Mouse (Mus musculus) v-Abl transformed pro-B cells (cell line): ENCODE measurements around the gene Clrn2.

Source experiments
- in situ Hi-C, 2 experiments: fragments of 400-800 bp; cut with MboI; formaldehyde crosslinking; loops; one replicate each; pipeline ENCODE4 v1.15.1; 2025; ENCODE audit not compliant: unreplicated experiment in 2 of 2

Gene Clrn2

DNA sequence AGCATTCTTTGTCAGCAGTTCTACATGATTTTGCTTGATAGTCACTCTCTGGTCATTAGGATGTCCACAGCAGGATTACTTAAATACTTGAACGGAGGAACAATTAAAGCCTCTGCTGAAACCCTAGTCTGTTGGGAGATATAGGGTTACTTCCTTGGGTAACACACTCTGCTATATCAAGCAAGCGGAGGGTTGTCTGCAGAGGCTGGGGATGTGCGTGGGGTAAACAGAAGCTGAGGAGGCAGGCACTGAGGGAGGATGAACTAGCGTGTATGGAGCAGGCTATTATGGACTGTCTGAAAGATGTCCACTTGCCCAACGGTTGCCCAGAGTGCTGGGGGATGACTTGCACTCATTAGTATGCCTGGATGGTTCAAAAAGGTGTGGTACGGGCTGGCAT is at the start of gene Clrn2:
Gene Clrn2 (plus strand): TSS at position 301 of the 400 bp plus-strand sequence.
- in situ Hi-C loops, result loop anchor here in 1 of 2 experiments (5.0 kb wide), 1 partner anchor 39 kb away; the partner anchor contains the start of gene Lap3

DNA sequence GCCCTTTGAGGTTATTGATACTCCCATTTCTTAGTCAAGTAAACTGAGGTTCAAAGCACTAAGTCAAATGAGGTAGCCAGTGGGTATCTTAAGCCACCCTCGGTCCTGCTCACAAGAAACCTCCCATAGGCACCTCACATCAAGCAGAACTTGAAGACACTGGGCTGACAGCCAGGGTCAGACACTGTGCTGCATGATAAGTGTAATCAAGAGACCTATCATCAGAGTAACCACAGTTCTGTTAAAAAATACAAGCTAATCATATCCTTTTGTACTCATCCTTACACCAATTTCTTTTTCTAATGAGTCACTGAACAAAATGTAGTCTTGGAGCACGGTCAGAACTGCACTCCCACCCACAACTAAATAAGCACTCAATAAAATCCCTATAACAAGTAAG is 47.4 kb upstream of the Clrn2 start:
- in situ Hi-C loops, result loop anchor here in 1 of 2 experiments (10.0 to 25.0 kb wide), 4 partner anchors 1121 to 1994 kb away; partner anchors contain the start of gene Cc2d2a

DNA sequence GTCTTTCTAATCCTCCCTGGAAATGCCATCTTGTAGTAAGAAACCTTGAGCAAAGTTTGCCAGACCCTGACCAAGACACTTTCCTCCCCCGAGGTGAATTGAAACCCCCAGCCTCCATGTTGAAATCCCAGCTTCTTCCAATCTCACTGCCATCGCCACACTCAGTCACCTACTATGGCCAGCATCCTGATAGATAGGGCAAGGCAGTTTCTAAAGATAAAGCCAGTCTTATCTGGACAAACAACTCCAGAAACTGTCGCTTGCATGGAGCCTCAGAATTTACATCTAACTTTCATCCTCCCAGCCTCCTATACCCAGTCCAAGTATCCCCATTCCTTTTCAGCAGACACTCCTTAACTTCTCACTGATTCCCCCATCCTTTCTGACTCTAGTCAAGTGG is 37.1 kb upstream of the Clrn2 start:
- in situ Hi-C loops, result loop anchor here in 1 of 2 experiments (25.0 kb wide), 1 partner anchor 2004 kb away; no protein-coding TSS in a partner anchor

DNA sequence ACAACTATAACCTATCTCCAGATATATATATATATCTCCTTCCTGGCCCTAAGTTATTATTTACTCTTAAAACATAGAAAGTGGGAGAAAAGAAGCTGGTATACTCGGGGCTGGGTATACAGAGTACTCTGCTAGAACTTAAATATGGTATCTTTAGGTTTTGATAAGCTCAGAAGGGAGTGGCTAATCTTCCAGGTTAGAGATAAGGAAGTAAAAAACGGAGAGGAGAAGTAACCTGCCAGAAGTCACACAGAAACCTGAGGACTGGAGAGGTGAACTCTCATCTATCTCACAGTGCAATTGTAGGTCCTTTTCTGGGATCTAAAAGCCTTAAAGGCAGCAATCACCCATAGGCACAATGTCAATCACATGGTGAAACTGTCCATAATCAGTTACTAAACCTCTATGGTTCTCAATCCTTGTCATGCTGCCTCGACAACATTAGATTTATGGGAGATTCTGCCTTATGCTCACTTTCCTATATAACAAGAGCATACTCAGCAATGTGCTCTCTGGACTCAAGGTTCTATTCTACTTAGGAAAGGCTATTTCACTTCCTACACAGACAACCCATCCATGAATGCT is 35.6 kb upstream of the Clrn2 start:
- in situ Hi-C loops, result loop anchor here in 1 of 2 experiments (25.0 kb wide), 1 partner anchor 2006 kb away; no protein-coding TSS in a partner anchor

GRCm38 (mm10) chr5:45419841-45420638 is 33.5 kb upstream of the Clrn2 start:
- in situ Hi-C loops, result loop anchor here (10.0 to 25.0 kb wide), 4 partner anchors 1115 to 2008 kb away; partner anchors contain the start of gene Cc2d2a (in 1 of the 2)

- in situ Hi-C loops, result loop anchor here (10.0 to 25.0 kb wide), 4 partner anchors 1117 to 2010 kb away; partner anchors contain the start of gene Cc2d2a (in 1 of the 2)
Observed at GRCm38 (mm10) chr5:45421881-45422844, 31.4 kb upstream of the Clrn2 start.

DNA sequence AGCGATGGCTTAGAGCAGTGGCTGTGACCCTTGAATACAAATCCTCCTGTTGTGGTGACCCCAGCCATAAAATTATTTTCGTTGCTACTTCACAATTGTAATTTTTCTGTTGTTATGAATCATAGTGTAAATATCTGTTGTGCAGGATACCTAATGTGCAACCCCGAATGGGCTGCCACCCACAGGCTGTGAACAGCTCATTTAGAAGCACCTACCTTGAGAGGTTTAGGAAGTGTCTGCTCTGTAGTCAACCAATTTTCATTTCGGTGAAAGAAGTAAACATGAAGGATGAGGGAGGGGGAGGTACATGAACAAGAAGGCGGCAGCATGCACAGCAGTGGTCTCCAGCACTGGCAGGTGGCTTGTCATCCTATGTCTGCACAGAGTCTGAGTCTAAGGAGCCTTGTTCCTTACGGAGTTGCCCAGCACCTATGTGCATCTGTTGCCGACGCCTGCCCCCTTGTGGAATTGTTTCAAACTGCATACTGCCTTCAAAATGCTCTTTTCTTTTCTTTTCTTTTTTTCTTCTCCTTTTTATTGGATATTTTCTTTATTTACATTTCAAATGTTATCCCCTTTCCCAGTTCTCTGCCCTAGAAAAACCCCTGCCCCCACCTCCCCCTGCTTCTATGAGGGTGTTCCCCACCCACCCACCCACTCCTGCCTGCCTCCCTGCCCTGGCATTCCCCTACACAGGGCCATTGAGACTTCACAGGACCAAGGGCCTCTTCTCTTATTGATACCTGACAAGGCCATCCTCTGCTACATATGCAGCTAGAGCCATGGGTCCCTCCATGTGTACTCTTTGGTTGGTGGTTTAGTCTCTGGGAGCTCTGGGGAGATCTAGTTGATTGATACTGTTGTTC is 29.3 kb upstream of the Clrn2 start:
- in situ Hi-C loops, result loop anchor here (10.0 to 25.0 kb wide), 4 partner anchors 1119 to 2012 kb away; partner anchors contain the start of gene Cc2d2a (in 1 of the 2)

DNA sequence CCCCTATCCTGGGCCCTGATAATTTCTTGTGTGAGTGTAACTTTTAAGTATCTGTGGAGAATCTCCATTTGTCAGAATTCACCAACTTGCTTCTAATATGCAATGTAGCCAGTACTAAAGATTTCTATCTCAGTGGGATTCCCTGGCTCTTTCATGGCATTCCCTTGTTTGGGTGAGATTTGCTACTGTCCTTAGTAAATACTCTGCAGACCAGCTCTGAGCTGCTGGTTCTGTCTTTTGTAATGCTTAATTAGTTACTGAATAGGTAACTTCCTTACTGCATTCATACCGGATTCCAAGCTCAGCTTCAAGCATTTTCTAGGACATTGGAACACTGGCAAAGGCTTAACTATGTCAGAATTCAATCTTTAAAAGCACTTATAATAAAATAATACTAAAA is 27.8 kb upstream of the Clrn2 start:
- in situ Hi-C loops, result loop anchor here (10.0 kb wide), 3 partner anchors 1121 to 1761 kb away; partner anchors contain the start of gene Cc2d2a (in 1 of the 2)

DNA sequence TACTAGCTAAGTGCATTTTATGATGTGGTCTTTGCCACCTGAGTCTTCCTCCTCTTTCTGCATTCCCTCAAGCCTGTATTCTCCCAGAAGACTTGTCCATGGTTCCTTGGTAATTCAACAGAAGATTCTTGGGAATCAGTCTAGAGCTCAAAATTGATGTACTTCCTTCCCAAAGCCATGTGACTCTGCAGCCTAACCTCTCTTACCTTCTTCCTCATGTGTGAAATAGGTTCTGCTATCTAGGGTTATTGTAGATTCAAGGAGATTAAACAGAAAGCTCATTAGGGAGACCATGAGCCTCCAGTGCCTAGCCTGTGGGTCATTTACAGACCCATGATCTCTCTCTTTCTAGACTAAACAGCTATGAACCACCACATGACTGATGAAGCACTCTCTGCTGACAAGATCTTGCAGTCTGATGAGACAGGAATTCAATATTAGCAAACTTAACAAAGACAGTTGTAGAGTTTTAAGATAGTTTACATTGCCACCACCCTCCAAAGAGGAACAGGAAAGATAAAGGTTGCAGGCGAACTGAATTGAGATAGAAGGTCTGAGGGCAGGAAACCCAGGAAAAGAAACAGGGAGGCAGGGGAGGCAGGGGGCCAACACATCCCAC is 27.0 kb upstream of the Clrn2 start:
- in situ Hi-C loops, result loop anchor here (10.0 kb wide), 3 partner anchors 1122 to 1762 kb away; partner anchors contain the start of gene Cc2d2a (in 1 of the 2)

DNA sequence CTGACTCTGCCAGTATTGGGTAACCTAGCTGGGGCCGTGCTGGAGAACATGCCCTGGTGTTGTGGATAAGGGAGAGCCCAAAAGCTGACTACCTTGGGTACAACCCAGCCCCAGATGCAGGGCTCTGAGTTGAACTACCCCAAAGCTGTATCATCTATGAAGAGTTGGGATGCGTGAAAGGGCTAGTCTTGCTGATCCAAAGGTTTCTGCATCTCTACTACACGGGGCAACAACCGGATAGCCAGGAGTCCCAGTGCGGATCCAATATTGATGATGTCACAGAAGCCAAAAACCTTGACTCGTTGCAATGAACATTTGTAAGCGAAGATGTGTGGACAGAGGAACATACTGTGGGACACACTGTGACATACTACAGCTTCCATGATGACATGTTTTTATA is 25.7 kb upstream of the Clrn2 start:
- in situ Hi-C loops, result loop anchor here (10.0 kb wide), 3 partner anchors 1123 to 1763 kb away; partner anchors contain the start of gene Cc2d2a (in 1 of the 2)

DNA sequence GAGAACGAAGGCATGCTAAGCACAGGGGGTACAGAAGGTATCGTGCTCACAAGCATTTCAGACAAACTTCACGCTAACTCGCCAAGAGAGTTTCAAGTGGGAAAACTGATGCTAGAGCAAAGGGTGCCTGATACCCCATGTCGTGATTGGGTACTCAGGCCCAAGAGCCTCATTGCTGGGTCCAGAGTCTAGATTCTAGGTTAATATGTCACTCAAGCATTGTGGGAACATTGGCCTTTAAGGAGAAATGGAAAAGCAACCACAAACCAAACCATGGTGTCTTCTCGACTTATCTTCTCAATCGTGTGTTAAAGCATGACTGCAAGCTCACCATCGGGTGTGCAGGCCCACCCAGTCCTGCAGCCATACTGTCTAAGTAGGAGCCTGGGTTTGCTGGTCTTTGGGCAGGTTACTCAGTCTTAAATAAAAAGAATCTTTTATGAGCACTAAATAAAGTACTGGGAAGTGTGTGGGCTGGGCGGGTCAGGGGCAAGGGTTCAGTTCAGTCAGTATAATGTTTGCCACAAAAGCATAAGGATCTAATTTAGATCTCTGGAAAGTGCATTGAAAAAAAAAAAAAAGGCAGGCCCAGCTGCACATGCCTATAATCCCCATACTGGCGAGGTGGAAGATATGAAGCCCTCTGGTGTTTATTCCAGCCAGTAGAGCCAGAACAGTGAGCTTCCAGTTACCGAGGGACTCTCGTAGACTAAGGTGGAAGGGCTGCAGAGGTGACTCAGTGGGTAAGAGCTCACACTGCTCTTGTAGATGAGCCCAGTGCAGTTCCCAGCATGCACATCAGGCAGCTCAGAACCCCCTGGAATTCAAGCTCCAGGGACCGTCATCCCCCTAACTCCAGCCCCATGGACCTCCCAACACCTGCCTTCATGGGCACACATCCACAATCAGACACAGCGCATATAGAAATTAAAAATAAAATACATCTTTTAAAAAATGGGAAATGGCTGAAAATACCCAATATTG is 17.3 kb upstream of the Clrn2 start:
- in situ Hi-C loops, result no loop called here

GRCm38 (mm10) chr5:45437826-45438225 is 15.7 kb upstream of the Clrn2 start:
- in situ Hi-C loops, result no loop called here

- in situ Hi-C loops, result no loop called here
Observed at GRCm38 (mm10) chr5:45438301-45438700, 15.2 kb upstream of the Clrn2 start.

GRCm38 (mm10) chr5:45441124-45441523 is 12.4 kb upstream of the Clrn2 start:
- in situ Hi-C loops, result no loop called here

DNA sequence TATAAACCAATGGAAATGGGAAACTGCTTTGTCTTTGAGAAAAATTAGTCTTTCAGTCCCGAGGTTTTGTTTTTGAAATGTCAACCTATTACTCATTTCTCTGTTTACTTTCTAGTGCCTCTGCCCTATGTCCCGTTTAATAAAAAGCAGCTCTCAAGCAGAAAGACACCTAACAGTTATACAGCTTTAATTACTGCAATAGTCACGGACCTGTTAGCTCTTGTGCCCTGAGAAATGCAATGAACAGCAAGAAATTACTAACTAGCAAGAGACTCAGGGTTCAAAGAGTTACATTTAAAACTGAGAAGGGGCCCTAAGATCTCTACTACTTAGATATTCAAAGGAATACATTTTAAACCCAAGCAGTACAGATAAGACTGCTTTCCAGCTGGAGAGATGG is 11.8 kb upstream of the Clrn2 start:
- in situ Hi-C loops, result no loop called here

DNA sequence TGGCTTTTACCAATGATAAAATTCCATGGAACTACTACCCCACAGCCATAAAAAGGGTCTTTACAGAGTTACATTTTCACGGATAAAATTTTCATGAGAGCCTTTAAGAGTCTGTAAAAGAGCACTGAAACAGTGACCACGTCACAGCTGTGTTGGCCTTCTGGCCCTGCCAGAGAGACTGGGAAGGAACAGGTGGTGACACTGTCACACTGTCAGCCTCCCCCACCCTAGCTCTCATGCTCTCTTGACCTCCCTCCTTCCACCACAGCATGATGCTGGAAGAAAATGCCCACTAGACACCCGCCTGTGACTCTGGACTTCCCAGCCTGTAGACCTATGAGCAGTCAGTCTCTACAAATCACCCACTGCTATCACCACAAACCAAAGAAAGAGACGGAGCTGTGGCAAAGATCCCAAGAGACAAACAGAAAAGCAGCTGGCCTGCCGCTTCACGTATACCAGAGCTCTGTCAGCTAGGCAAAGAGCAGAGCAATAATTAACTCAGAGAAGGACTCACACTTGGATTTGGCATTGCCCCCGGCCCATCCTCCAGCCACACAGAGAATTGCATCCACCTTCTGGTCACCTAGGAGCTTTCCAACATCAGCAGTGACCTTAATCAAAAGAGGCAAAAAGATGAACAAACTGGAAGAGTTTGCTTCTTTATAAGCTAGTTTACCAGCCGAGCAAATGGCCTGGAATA is 9.3 kb upstream of the Clrn2 start:
- in situ Hi-C loops, result no loop called here

DNA sequence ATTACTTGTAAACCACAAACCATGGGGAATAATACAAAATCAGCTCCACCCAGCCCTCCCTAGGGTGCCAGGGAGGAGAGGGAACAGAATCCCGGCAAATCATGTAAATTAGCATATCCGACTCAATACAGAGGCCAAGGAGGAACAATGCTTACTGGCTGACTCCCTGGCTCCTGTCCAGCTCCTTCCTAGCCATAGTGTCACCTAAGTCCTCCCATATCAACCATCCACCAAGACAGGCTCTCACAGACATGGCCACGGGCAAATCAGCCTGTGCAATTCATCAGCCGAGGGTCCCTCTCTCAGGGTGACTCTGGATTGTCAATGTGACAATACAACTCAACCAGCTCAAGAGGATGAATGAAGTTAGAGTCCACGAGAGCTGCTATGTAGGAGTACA is 4.9 kb upstream of the Clrn2 start:
- in situ Hi-C loops, result no loop called here
